Mouse (Mus musculus): ENCODE data around the gene Klhl24.

DNA sequence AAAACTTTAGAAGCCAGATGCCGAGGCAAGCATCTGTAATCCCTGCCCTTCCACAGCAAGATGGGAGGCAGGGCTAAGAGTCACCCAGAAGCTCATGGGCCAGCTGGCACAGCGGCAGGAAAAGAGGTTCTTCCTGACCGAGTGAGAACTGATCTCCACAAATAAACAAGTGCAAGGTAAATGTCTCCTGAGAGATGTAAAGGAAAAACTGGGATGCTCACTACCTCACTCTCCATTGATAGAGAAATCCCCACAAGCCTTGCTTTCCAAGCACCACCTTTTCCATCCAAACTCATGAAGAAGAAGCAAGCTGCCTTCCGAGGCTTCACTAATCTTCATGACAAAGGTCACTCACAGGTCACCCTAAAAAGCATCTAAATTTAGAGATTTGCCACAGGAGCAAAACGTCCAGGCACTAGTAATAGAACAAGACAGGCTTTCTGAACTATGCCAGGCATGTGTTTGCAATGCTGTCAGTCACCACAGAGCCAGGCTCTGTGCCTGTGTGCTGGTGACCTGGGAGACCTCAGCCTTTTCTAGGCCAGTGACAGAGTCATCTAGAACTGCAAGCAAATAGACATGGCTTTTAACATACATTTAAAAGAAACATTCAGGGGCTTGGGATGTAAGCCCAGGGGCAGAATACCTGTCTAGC lies 6.3 kb upstream of the Klhl24 start:
- TF ChIP-seq CTCF (IDR thresholded peaks at IDR 0.05; ENCODE audit: control insufficient read depth, insufficient read depth, insufficient replicate concordance, low read depth, low read length) (no peak), POLR2A (IDR thresholded peaks at IDR 0.05; ENCODE audit: control insufficient read depth, low read depth, low read length) (no peak)

Data from testis, adult 2 months (tissue).